Mouse (Mus musculus): Measurements from ENCODE around the gene Sipa1l1.

- no peak for TF ChIP-seq ZC3H11A (IDR thresholded peaks at IDR 0.05; ENCODE audit: borderline replicate concordance, low read depth, low read length)
- no peak for TF ChIP-seq HCFC1 (IDR thresholded peaks at IDR 0.05; ENCODE audit: borderline replicate concordance, insufficient read depth, low read length)
Measured at GRCm38 (mm10) chr12:82476028-82476427, 306.9 kb downstream of the Sipa1l1 start.

All from ES-E14 (cell line).